Mouse (Mus musculus) megakaryocyte, embryonic 14.5 days (primary cell): ENCODE measurements around the gene Pafah1b1. TPM values are rescaled to one million over a fixed set of nuclear protein-coding genes. Genes with fewer than 3 reads are reported as not detected.

Experiments
- H3K27me3 ChIP-seq: replicated peaks from 2 replicates; pipeline ENCODE3; 2012; ENCODE audit warnings: inconsistent platforms
- H3K36me3 ChIP-seq: replicated peaks from 2 replicates; pipeline ENCODE3; 2012; ENCODE audit warnings: low read length, inconsistent platforms, mixed read lengths
- H3K4me1 ChIP-seq: 2 replicates; pipeline ENCODE4 v1.6.1; 2012; ENCODE audit warnings: inconsistent platforms
- H3K4me3 ChIP-seq: replicated peaks from 2 replicates; pipeline ENCODE3; 2012; ENCODE audit warnings: moderate library complexity, mild to moderate bottlenecking, inconsistent platforms
- H3K9me3 ChIP-seq: 2 replicates; pipeline ENCODE4 v1.6.1; 2012; ENCODE audit warnings: inconsistent platforms
- FLI1 ChIP-seq: IDR thresholded peaks from 2 replicates; pipeline ENCODE4 v1.6.1; 2012; ENCODE audit warnings: low read length, inconsistent platforms, mixed read lengths
- GATA1 ChIP-seq: IDR thresholded peaks from 3 replicates; pipeline ENCODE4 v1.6.1; 2012; ENCODE audit warnings: mixed read lengths, low read length, inconsistent platforms, borderline replicate concordance
- polyA plus RNA-seq: library from polyadenylated mRNA; stranded (reverse); fragments of >175 nt; gene quantifications from 2 replicates; pipeline ENCODE4 v1.2.3, GENCODE M21; 2012; ENCODE audit warnings: low replicate concordance; ENCODE audit not compliant: insufficient read depth

Gene Pafah1b1
- polyA plus RNA-seq, 1 experiment = 10.5 TPM

DNA sequence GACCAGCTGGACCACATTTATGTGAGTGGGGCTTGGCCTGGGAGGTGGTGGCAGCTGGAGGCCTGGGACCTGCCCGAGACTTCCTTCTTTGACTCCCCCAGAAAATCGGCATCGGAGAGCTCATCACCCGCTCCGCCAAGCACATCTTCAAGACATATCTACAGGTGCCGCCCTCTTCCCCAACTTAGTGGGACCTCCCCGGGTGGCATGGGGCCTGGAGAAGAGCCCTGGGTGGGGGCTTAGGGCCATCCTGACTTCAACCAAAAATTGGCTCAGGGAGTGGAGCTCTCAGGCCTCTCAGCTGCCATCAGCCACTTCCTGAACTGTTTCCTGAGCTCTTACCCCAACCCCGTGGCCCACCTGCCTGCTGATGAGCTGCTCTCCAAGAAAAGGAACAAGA is 59.6 kb downstream of the Pafah1b1 start:
- Histone ChIP-seq H3K36me3 (peaks cover 100% of the 10 kb centered on the region), H3K9me3 (no peaks in the 10 kb centered on the region), H3K27me3 (no peaks in the 10 kb centered on the region), H3K4me3 (peak overlapping the region; percentile 62), H3K4me1 (peaks cover 50% of the 10 kb centered on the region)
- TF ChIP-seq FLI1 = no peak

DNA sequence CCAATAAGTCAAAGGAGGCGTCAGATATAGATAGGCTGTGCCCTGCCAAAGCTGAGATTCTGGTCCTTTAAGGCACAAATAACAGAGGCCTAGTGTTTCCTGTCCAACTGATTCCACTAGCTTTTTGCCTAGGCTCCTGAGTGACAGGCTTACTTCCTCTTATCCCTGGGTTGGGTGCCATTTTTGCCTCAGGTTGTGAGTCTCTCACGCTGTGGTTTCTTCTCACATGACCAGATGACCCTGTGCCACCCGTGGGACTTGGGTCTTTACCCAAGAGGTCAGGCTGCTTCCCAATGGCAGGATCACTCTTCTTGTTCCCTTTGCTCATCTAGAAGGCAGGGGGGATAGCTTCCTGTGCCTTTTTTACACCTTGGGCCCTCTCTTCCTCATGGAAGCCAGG is 60.2 kb downstream of the Pafah1b1 start:
- Histone ChIP-seq H3K27me3 (no peaks in the 10 kb centered on the region), H3K4me3 (no peak overlapping the region), H3K4me1 (peaks cover 50% of the 10 kb centered on the region), H3K36me3 (peaks cover 100% of the 10 kb centered on the region), H3K9me3 (no peaks in the 10 kb centered on the region)
- TF ChIP-seq FLI1 (no peak), GATA1 (no peak)

DNA sequence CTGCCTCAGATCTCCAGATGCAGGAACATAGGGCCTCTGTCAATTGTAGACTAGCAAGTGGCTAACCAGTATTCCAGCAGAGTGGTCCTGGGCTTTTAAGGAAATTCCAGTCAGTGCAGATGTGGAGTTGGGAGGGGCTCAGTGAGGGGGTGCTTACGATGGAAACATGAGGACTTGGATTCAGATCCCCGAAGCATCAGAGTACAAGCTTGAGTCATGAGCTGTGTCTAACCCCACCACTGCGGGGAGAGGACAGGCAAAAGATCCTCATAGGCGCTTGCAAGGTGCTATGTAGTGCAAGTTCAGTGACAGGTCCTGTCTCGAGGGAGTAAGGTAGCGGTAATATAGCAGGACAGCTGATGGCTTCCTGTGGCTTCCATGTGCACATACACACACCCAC is 62.2 kb downstream of the Pafah1b1 start:
- Histone ChIP-seq H3K4me1 (peaks cover 50% of the 10 kb centered on the region), H3K27me3 (no peaks in the 10 kb centered on the region), H3K36me3 (peaks cover 100% of the 10 kb centered on the region), H3K4me3 (no peak overlapping the region), H3K9me3 (peaks cover 5% of the 10 kb centered on the region; the same call in 1 of the 2 replicates)
- no peak for TF ChIP-seq GATA1
- TF ChIP-seq FLI1 = no peak

DNA sequence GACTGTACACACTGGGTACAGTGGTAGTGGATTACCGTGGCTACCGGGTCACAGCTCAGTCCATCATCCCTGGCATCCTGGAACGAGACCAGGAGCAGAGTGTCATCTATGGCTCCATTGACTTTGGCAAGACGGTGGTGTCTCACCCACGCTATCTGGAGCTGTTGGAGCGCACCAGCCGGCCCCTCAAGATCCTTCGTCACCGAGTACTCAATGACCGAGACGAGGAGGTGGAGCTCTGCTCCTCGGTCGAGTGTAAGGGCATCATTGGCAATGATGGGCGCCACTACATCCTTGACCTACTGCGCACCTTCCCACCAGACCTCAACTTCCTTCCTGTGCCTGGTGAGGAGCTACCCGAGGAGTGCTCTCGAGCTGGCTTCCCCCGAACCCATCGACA is 62.8 kb downstream of the Pafah1b1 start:
- Histone ChIP-seq H3K4me3 (peak overlapping the region; percentile 50), H3K9me3 (peaks cover 5% of the 10 kb centered on the region; the same call in 1 of the 2 replicates), H3K36me3 (peaks cover 100% of the 10 kb centered on the region), H3K4me1 (peaks cover 51% of the 10 kb centered on the region), H3K27me3 (no peaks in the 10 kb centered on the region)
- no peak for TF ChIP-seq FLI1
- TF ChIP-seq GATA1 = no peak

DNA sequence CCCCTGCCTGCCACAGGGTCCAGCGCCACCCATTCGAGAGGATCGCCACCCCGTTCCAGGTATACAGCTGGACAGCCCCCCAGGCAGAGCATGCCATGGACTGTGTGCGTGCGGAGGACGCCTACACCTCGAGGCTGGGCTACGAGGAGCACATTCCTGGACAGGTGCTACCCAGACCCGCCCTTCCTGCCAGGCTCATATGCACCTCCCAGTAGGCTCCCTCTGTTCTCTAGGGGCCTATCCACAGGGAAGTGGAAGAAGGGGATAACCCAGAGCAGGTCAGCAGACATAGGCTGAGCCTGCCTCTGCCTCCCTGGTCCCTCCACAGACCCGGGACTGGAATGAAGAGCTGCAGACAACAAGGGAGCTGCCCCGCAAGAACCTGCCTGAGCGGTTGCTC is 64.1 kb downstream of the Pafah1b1 start:
- Histone ChIP-seq H3K9me3 (peaks cover 5% of the 10 kb centered on the region; the same call in 1 of the 2 replicates), H3K4me3 (no peak overlapping the region), H3K36me3 (peaks cover 97% of the 10 kb centered on the region)

DNA sequence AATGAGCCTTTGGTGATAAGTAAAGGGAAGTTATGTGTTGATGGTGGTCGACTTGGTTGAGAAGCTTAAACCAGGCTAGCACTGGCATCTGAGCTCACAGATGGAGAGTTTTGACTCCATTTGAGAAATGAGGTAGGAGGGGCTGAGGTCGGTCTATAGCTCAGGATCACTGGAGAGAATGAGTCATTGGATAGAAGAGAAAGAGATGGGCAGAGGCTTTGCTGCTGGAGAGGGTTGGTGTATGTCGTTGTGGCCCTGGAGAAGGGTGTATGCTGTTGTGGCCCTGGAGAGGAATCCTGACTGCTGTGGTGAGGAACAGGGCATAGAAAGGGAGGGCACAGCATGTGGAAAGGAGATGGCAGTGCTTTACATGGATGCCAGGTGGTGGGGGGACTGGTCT is 68.5 kb downstream of the Pafah1b1 start:
- Histone ChIP-seq H3K27me3 (no peaks in the 10 kb centered on the region), H3K9me3 (peaks cover 5% of the 10 kb centered on the region; the same call in 1 of the 2 replicates), H3K4me3 (peak overlapping the region; percentile 44), H3K4me1 (peaks cover 58% of the 10 kb centered on the region), H3K36me3 (peaks cover 83% of the 10 kb centered on the region)
- no peak for TF ChIP-seq GATA1
- TF ChIP-seq FLI1 = no peak

More for the DNA sequence above, 64.1 kb downstream of the Pafah1b1 start:
- TF ChIP-seq FLI1 (no peak), GATA1 (no peak)
- Histone ChIP-seq H3K4me1 (peaks cover 56% of the 10 kb centered on the region), H3K27me3 (no peaks in the 10 kb centered on the region)

DNA sequence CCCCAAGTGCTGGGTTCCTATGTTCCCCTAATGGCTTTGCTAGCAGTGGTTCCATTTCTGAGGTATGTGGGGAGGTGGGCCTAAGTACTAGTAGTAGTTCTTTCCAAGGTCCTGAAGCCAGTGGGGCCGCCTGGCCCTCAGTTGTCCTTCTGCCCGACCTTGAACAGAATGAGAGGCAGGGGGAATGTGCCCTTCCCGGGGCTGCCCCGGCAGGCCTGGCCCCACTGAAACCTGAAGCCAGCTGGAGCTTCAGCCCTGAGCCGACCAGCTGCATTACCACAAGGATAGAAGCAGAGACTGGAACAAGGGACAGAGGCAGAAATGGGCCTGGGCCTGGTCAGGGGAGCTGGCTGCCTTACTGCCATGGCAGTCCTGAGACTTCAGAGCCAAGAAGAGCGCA is 71.1 kb downstream of the Pafah1b1 start:
- H3K36me3 ChIP-seq = peaks cover 58% of the 10 kb centered on the region
- peaks cover 5% of the 10 kb centered on the region; the same call in 1 of the 2 replicates for H3K9me3 ChIP-seq
- H3K4me3 ChIP-seq = no peak overlapping the region
- peaks cover 78% of the 10 kb centered on the region for H3K4me1 ChIP-seq
- TF ChIP-seq FLI1 = no peak
- no peak for TF ChIP-seq GATA1
- H3K27me3 ChIP-seq = no peaks in the 10 kb centered on the region

DNA sequence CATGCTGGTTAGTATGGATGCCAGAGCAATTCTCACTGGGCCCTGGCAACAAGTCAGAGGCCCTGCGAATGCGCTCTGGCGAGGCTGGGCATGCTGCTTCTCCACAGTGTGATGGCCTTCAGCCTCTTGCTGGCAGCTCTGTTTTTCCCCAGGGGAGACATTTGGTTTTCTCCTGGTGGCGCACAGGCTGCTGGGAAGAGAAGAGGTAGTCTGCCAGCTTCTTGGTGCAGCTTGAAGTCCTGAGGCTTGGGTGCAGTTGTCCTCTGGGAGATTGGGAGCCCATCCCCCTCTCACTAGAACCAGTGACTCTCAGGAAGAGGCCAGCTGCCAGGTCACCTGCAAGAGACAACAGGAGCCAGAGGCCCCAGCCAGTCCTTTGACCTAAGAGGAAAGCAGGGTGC is 71.7 kb downstream of the Pafah1b1 start:
- Histone ChIP-seq H3K27me3 (no peaks in the 10 kb centered on the region), H3K9me3 (0 out of 2 replicates have a peak, but pooled peaks cover 2% of the 10 kb centered on the region), H3K4me3 (no peak overlapping the region), H3K36me3 (peaks cover 52% of the 10 kb centered on the region), H3K4me1 (peaks cover 84% of the 10 kb centered on the region)
- TF ChIP-seq GATA1 (no peak), FLI1 (no peak)

DNA sequence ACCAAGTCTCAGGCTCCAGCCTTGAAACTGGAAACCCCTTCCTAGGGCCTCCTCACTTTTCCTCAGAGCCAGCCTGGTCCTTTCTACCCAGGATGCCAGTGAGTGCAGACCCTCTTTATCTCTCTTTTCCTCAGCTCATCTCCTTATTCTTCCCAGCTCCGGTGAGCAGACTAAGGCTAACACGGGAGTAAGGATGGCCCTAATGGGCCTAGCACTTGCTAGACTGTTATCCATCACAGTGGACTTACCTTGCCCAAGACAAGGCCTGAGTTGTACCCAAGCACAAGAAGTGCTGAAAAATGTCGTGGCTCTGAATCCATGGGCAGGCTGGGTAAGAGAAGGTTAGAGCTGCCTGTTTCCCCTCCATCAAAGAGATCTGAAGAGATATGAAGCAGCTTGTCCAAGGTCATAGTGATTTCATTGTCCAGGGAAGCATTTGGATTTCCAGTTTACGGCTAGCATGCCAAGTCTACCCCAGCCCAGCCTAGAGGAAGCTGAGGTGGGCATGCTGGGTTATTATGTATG is 73.8 kb downstream of the Pafah1b1 start:
- TF ChIP-seq GATA1 = no peak
- no peak for TF ChIP-seq FLI1
- Histone ChIP-seq H3K9me3 (no peaks in the 10 kb centered on the region), H3K4me3 (peak overlapping the region; percentile 97), H3K4me1 (peaks cover 75% of the 10 kb centered on the region), H3K36me3 (peaks cover 30% of the 10 kb centered on the region), H3K27me3 (no peaks in the 10 kb centered on the region)

DNA sequence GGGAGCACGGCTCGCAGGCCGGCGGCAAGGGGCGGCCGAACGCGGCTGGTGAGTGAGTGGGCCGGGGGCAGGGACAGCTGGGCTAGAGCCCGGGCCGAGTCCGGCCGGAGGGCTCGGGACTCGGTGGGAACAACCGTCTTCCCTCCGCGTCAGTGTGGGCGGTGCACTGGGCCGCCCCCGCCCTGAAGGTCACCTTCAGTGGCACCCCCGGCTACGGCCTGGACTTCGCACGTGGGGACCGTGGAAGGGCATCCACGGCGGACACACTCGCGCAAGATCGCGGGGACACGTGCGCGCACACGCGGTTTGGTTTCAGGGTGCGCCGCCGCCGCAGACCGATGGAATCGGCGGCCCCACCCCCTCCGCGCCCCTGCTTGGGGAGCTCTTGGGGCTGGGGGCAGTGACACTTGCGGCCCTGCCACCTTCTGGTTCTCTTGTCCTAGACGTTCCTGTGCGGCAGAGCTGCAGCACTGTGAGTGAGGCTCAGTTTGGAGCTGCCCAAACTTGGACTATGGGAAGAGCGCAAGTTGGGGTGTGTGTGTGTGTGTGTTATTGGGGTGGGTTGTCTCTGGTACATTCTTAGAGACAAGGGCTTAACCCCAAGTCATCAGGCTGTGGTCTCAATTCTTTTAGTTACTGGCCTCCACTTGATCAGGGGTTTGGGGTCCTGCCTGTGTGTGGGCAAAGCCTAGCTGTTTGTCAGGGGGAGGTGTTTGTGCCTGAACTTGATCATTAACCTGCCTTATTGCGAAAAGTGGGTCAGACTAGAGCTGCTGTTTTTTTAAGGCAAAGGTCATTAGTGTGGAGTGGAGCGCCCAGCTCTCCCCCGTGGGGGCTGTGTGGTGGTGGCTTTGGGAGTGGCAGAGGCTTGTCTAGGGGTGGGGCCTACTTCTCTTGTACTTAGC is 74.6 kb downstream of the Pafah1b1 start:
- Histone ChIP-seq H3K9me3 (no peaks in the 10 kb centered on the region), H3K4me1 (peaks cover 67% of the 10 kb centered on the region), H3K27me3 (no peaks in the 10 kb centered on the region), H3K4me3 (peak overlapping the region; percentile 97), H3K36me3 (peaks cover 28% of the 10 kb centered on the region)
- no peak for TF ChIP-seq GATA1
- no peak for TF ChIP-seq FLI1
